Mouse (Mus musculus): Measurements from ENCODE around the gene Slc4a1ap. TPM values are rescaled to one million over a fixed set of nuclear protein-coding genes. Genes with fewer than 3 reads are reported as not detected.

The Slc4a1ap gene
- total and polyA plus RNA-seq, 2 experiments from 2014 or later = 32.5 to 43.4 TPM

DNA sequence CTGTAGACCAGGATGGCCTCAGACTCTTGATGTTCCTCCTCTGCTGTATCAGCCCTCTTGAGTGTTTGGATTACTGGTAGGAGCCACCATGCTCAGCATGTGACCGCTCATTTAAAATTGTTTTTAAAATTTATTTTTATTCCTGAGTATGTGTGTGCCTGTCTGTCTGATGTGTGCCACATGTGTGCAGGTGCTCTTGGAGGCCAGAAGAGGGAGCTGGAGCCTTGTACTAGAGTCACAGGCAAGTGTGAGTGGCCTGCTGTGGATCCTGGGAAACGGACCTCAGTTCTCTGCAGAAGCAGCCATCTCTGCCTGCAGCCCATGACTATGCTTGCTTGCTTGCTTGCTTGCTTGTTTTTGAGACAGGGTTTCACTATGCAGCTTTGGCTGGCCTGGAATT lies 72.4 kb downstream of the Slc4a1ap start:
- H3K9me3 ChIP-seq (ENCODE audit: low read length) = no peaks in the 10 kb centered on the region
- H3K9ac ChIP-seq (replicated peaks; ENCODE audit: low read length) = no peak overlapping the region
- H3K4me2 ChIP-seq (ENCODE audit: low read depth, low read length) = no peak overlapping the region
- no peak overlapping the region for H3K4me3 ChIP-seq (ENCODE audit: low read length)
- ATAC-seq = no peak
- H3K27me3 ChIP-seq (ENCODE audit: insufficient read depth, low read length) = no peaks in the 10 kb centered on the region
- H3K36me3 ChIP-seq (ENCODE audit: insufficient read depth, low read length) = no peaks in the 10 kb centered on the region
- H3K4me1 ChIP-seq (ENCODE audit: insufficient read depth, low read length) = peaks cover 5% of the 10 kb centered on the region
- DNase-seq (ENCODE audit: low spot score) = no peak
- peak; percentile 42 for TF ChIP-seq CTCF (IDR thresholded peaks at IDR 0.05; ENCODE audit: low read depth)
- whole genome bisulfite sequencing = 80% methylated on average over 2 of the region's 2 CpGs
- no peak overlapping the region for H3K27ac ChIP-seq

DNA sequence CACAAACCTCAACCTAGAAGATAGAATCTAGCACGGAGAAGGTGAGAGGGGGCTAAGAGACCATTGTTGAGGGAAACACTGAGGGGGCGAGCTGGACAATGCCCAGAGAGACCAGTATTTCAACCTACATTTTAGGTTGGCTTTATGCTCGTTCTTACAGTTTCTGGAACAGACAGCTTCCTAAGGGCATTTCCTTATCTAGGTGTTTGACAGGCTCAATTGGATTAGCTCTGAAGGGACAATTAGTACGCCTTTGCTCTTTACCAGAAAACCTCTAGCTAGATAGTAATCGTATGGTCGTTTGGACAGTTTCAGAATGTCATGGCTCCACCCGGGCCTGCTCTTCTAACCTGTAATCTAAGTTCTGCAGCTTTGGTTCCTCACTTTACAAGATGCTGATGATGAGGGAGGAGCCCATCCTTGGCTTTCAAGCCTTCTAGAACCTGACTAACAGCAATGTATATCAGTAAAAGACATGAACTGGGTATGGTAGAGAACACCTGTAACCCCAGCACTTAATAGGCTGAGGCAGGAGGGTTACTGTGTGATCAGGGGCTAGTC lies 74.4 kb downstream of the Slc4a1ap start:
- Histone ChIP-seq H3K4me1 (ENCODE audit: insufficient read depth, low read length) (peaks cover 5% of the 10 kb centered on the region), H3K9ac (replicated peaks; ENCODE audit: low read length) (no peak overlapping the region), H3K4me2 (ENCODE audit: low read depth, low read length) (no peak overlapping the region), H3K9me3 (ENCODE audit: low read length) (no peaks in the 10 kb centered on the region), H3K4me3 (ENCODE audit: low read length) (no peak overlapping the region), H3K36me3 (ENCODE audit: insufficient read depth, low read length) (no peaks in the 10 kb centered on the region), H3K27me3 (ENCODE audit: insufficient read depth, low read length) (no peaks in the 10 kb centered on the region), H3K27ac (no peak overlapping the region)
- no peak for DNase-seq (ENCODE audit: low spot score)
- TF ChIP-seq CTCF (IDR thresholded peaks at IDR 0.05; ENCODE audit: low read depth) = no peak
- 88% methylated on average over 7 of the region's 7 CpGs for WGBS
- no peak for ATAC-seq

DNA sequence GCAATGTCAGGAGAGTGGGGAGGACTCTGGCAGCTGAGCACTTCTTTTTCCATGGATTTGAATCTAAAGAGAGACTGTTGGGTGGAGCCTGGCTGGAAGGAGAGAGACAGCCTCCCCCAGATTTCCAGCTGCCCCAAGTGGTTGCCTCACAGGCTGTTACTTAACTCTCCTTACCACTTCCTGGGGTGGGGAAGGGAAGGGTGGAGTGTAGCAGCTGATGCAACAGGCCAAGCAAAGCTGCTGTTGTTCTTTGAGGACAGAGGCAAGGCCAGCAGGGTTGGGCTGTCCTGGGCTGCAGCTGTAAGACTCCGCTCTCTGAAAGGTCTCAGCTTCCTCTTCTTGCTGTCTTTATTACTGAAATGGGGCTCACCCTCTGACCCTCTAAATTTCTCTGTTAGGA lies 75.6 kb downstream of the Slc4a1ap start:
- DNase-seq (ENCODE audit: low spot score) (no peak), ATAC-seq (no peak)
- 79% methylated on average over 1 of the region's 1 CpGs for WGBS
- Histone ChIP-seq H3K9ac (replicated peaks; ENCODE audit: low read length) (no peak overlapping the region), H3K27ac (no peak overlapping the region), H3K36me3 (ENCODE audit: insufficient read depth, low read length) (no peaks in the 10 kb centered on the region), H3K4me2 (ENCODE audit: low read depth, low read length) (no peak overlapping the region), H3K9me3 (ENCODE audit: low read length) (no peaks in the 10 kb centered on the region), H3K27me3 (ENCODE audit: insufficient read depth, low read length) (no peaks in the 10 kb centered on the region), H3K4me1 (ENCODE audit: insufficient read depth, low read length) (no peaks in the 10 kb centered on the region), H3K4me3 (ENCODE audit: low read length) (no peak overlapping the region)
- no peak for TF ChIP-seq CTCF (IDR thresholded peaks at IDR 0.05; ENCODE audit: low read depth)

DNA sequence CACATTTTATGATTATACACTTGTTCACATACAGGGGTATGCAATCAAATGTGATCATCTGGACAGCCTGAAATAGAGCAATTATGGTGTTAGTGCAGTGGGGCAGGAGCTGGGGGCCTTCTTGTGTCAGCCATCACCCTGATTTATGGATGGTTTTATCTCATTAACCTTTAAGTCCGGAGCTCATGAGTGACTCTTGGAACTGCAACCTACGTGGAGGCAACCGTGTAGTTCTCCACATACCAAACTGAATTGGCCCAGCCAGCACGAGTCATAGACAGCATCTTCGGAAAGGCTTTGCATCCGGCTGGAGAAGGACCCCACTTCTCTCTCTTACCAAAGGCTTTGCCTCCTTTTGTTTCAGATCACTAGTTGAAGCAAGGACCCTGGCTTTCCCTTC lies 77.0 kb downstream of the Slc4a1ap start:
- 85% methylated on average over 6 of the region's 6 CpGs for WGBS
- Histone ChIP-seq H3K4me2 (ENCODE audit: low read depth, low read length) (no peak overlapping the region), H3K4me3 (ENCODE audit: low read length) (no peak overlapping the region), H3K4me1 (ENCODE audit: insufficient read depth, low read length) (no peaks in the 10 kb centered on the region), H3K36me3 (ENCODE audit: insufficient read depth, low read length) (no peaks in the 10 kb centered on the region), H3K9ac (replicated peaks; ENCODE audit: low read length) (no peak overlapping the region), H3K9me3 (ENCODE audit: low read length) (no peaks in the 10 kb centered on the region), H3K27ac (no peak overlapping the region), H3K27me3 (ENCODE audit: insufficient read depth, low read length) (no peaks in the 10 kb centered on the region)
- ATAC-seq (no peak), DNase-seq (ENCODE audit: low spot score) (no peak)
- TF ChIP-seq CTCF (IDR thresholded peaks at IDR 0.05; ENCODE audit: low read depth) = no peak

DNA sequence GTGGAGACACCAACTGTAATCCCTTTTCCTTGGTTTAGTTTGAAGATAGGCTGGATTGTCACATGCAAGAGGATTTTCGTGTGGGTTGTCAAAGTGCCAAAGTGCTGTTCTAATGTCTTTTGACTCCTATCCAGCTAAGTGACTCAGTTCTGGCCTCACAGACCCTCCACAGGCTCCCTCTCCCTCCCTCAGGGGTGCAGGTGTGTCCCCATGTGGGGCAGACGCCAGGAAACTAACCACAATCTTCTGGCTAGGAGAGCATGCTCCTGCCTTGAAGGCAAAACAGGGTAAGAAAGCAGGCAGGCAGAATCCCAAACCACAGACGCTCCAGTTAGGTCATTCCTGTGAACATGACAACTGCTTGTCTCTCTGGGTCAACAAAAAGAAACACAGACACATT lies 79.4 kb downstream of the Slc4a1ap start:
- Histone ChIP-seq H3K9ac (replicated peaks; ENCODE audit: low read length) (no peak overlapping the region), H3K4me3 (ENCODE audit: low read length) (no peak overlapping the region), H3K27ac (no peak overlapping the region), H3K27me3 (ENCODE audit: insufficient read depth, low read length) (no peaks in the 10 kb centered on the region), H3K4me1 (ENCODE audit: insufficient read depth, low read length) (no peaks in the 10 kb centered on the region), H3K36me3 (ENCODE audit: insufficient read depth, low read length) (no peaks in the 10 kb centered on the region), H3K9me3 (ENCODE audit: low read length) (no peaks in the 10 kb centered on the region), H3K4me2 (ENCODE audit: low read depth, low read length) (no peak overlapping the region)
- TF ChIP-seq CTCF (IDR thresholded peaks at IDR 0.05; ENCODE audit: low read depth) = no peak
- ATAC-seq = no peak
- no peak for DNase-seq (ENCODE audit: low spot score)
- 40% methylated on average over 3 of the region's 3 CpGs for WGBS

Other genes starting within 250 kb of the Slc4a1ap start
- gene Ift172, start 235.9 kb upstream of the Slc4a1ap start, total RNA-seq (2014; rRNA removed) = 38.2 and 41.8 TPM in 2 replicates
- gene Ift172, start 235.9 kb upstream of the Slc4a1ap start, polyA plus RNA-seq (2015; fragmentation: Nextera tagmentation; extraction: Ambion mirVana) = 16.7 and 18.2 TPM in 2 replicates
- 184 and 187 TPM in 2 replicates for gene Fndc4, start 230.9 kb upstream of the Slc4a1ap start, total RNA-seq (2014; rRNA removed)
- 122 TPM in 2 replicates for gene Fndc4, start 230.9 kb upstream of the Slc4a1ap start, polyA plus RNA-seq (2015; fragmentation: Nextera tagmentation; extraction: Ambion mirVana)
- 0.89 TPM in 1 of 2 replicates, not detected in the other for gene Gckr, start 229.6 kb upstream of the Slc4a1ap start, total RNA-seq (2014; rRNA removed)
- 0.56 and 0.93 TPM in 2 replicates for gene Gckr, start 229.6 kb upstream of the Slc4a1ap start, polyA plus RNA-seq (2015; fragmentation: Nextera tagmentation; extraction: Ambion mirVana)
- 55.0 and 61.8 TPM in 2 replicates for gene Zfp512, start 74.6 kb upstream of the Slc4a1ap start, total RNA-seq (2014; rRNA removed)
- gene Zfp512, start 74.6 kb upstream of the Slc4a1ap start, polyA plus RNA-seq (2015; fragmentation: Nextera tagmentation; extraction: Ambion mirVana) = 70.9 and 73.9 TPM in 2 replicates
- gene 4930548H24Rik, start 41.3 kb upstream of the Slc4a1ap start, total RNA-seq (2014; rRNA removed) = 0.21 and 0.40 TPM in 2 replicates
- gene 4930548H24Rik, start 41.3 kb upstream of the Slc4a1ap start, polyA plus RNA-seq (2015; fragmentation: Nextera tagmentation; extraction: Ambion mirVana) = 0.18 TPM in 1 of 2 replicates, not detected in the other
- 30.9 and 42.4 TPM in 2 replicates for gene Gpn1, start 32.3 kb upstream of the Slc4a1ap start, total RNA-seq (2014; rRNA removed)
- gene Gpn1, start 32.3 kb upstream of the Slc4a1ap start, polyA plus RNA-seq (2015; fragmentation: Nextera tagmentation; extraction: Ambion mirVana) = 69.2 and 70.2 TPM in 2 replicates
- gene Supt7l, start 812 bp downstream of the Slc4a1ap start, total RNA-seq (2014; rRNA removed) = 24.1 and 25.6 TPM in 2 replicates
- 20.5 and 21.9 TPM in 2 replicates for gene Supt7l, start 812 bp downstream of the Slc4a1ap start, polyA plus RNA-seq (2015; fragmentation: Nextera tagmentation; extraction: Ambion mirVana)
- 76.8 and 82.5 TPM in 2 replicates for gene Mrpl33, start 69.9 kb downstream of the Slc4a1ap start, total RNA-seq (2014; rRNA removed)
- 293 and 315 TPM in 2 replicates for gene Mrpl33, start 69.9 kb downstream of the Slc4a1ap start, polyA plus RNA-seq (2015; fragmentation: Nextera tagmentation; extraction: Ambion mirVana)
- 0.47 and 1.6 TPM in 2 replicates for gene Rbks, start 170.6 kb downstream of the Slc4a1ap start, total RNA-seq (2014; rRNA removed)
- gene Rbks, start 170.6 kb downstream of the Slc4a1ap start, polyA plus RNA-seq (2015; fragmentation: Nextera tagmentation; extraction: Ambion mirVana) = 2.4 and 3.2 TPM in 2 replicates
- 31.2 and 31.5 TPM in 2 replicates for gene Babam2, start 170.7 kb downstream of the Slc4a1ap start, total RNA-seq (2014; rRNA removed)
- 62.5 and 66.2 TPM in 2 replicates for gene Babam2, start 170.7 kb downstream of the Slc4a1ap start, polyA plus RNA-seq (2015; fragmentation: Nextera tagmentation; extraction: Ambion mirVana)